Mouse (Mus musculus) 416B (cell line): ENCODE measurements at regions not wholly inside any gene's neighbourhood (a gene's known extent, or its start where the extent isn't known, plus 50 kb on each side); places are given as distances from the start of the nearest gene placed in this dataset.
A peak's percentile ranks its signal among the peaks of the same experiment; 100 is the strongest.
"Not testable (repeated sequence)": the region's sequence is repeated elsewhere in the genome, so short reads cannot be mapped to it uniquely, and the experiment has no call there.

Experiments
- DNase-seq: peaks from one replicate; pipeline ENCODE4 v3.0.0; 2011; ENCODE audit warnings: low read depth

DNA sequence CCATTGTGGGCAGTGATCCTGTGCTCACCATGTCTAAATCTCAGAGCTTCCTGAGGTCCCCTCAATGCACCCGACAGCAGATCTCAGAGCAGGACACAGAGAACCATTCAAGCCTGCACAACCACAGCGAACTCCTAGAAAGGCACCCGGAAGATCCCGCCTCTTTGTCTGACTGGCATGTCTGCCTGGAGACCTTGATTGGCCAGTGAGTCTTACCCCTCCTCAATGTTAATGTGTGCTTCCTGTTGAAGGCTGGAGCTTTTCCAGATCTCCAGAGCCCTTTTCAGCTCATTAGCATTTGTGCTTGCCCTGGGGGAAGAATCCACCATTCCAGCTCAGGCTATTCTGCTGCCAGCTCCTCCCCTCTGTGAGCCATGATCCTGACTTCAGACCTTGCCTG is 91.8 kb downstream of the 2410141K09Rik start:
- DNase-seq, result not testable (repeated sequence)

- not testable (repeated sequence) for DNase-seq
Measured at GRCm38 (mm10) chr13:66320280-66320679, 92.9 kb upstream of the Gm10772 start.

DNA sequence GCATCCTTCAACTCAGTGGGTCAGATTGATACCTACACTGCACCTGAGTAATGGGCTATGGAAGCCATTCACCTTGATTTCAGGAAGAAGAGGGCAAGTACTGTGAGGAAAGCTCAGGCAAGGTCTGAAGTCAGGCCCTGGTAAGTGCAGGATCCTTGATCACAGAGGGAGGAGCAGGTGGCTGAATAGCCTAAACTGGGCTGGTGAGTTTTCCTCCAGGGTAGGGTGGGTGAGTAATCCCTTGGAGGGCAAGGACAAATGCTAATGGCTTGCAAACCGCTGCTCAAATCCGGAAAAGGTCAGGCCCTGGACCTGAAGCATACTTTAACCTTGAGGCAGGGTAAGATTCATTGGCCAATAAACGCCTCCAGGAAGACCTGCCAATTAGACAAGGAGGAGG is 84.4 kb upstream of the Gm10772 start:
- not testable (repeated sequence) for DNase-seq

- DNase-seq, result peak; percentile 2
Measured at GRCm38 (mm10) chr13:66299901-66300300, 72.5 kb upstream of the Gm10772 start.

- DNase-seq, result not testable (repeated sequence)
Measured at GRCm38 (mm10) chr13:66291385-66291784, 64.0 kb upstream of the Gm10772 start.
